Mouse (Mus musculus): ENCODE data around the gene Mex3d. TPM values are rescaled to one million over a fixed set of nuclear protein-coding genes. Genes with fewer than 3 reads are reported as not detected.
A peak's percentile ranks its signal among the peaks of the same experiment; 100 is the strongest.

Gene Mex3d
- polyA plus RNA-seq, 1 experiment = 37.5 TPM

DNA sequence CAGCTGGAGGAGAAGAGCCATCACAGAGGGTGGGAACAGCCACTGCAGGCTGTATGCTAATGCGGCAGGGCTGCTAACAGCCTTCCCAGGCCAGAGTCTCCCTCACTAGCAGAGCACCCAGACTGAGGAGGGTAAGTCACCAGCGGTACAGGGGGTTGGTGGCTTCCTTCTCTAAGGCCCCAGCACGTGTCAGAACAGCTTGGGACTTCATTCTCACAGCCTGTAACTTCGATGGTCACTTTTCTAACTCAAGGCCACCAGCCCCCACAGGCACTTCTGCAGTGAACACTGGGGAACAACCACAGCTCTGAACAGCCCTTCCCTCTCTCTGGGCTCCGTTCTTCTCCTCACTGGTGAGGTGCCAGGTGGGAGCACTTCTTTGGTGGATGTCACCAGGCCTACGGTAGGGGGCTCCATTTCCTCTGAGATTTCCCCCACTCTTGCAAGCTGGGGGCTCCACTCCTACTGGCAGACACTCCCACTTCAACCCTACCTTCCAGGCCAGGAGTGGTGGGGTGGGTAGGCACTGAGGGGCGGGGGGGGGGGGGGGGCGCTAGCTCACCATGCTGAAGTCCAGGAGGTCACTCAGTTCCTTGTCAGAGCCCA lies 43.0 kb upstream of the Mex3d start:
- TF ChIP-seq CTCF (IDR thresholded peaks at IDR 0.05; ENCODE audit: insufficient read depth, low read length) = no peak
- TF ChIP-seq POLR2A (IDR thresholded peaks at IDR 0.05; ENCODE audit: borderline replicate concordance, extremely low read depth, low read depth, low read length) = no peak
- WGBS = 53% methylated on average over 8 of the region's 8 CpGs
- no peak for DNase-seq
- Histone ChIP-seq H3K4me3 (replicated peaks; ENCODE audit: extremely low read depth, low read depth, low read length) (no peak overlapping the region), H3K4me1 (ENCODE audit: control insufficient read depth, insufficient read depth, low read length) (0 out of 2 replicates have a peak, but pooled peaks cover 5% of the 10 kb centered on the region)

DNA sequence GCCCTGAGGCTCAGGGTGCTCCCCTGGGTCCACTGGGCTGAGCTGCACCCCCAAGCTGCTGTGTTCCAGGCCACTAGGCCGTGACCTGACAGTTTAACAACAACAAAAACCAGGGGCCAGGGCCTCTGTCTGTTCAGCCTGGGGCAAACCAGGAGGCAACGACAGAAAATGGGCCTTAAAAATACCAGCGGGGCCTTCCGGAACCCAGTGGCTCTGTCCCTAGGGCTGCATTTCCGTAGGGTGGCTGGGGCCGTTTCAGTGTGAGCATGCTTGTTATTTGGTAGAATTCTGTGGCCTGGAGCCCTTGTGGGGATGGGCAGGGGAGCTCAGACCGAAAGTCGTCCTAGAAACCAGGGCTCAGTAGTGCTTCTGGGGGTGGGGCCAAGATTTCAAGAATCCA lies 42.3 kb upstream of the Mex3d start:
- no peak for DNase-seq
- WGBS = 79% methylated on average over 8 of the region's 8 CpGs
- TF ChIP-seq CTCF (IDR thresholded peaks at IDR 0.05; ENCODE audit: insufficient read depth, low read length) (no peak), POLR2A (IDR thresholded peaks at IDR 0.05; ENCODE audit: borderline replicate concordance, extremely low read depth, low read depth, low read length) (no peak)
- no peak overlapping the region for H3K4me3 ChIP-seq (replicated peaks; ENCODE audit: extremely low read depth, low read depth, low read length)
- H3K4me1 ChIP-seq (ENCODE audit: control insufficient read depth, insufficient read depth, low read length) = 0 out of 2 replicates have a peak, but pooled peaks cover 5% of the 10 kb centered on the region

DNA sequence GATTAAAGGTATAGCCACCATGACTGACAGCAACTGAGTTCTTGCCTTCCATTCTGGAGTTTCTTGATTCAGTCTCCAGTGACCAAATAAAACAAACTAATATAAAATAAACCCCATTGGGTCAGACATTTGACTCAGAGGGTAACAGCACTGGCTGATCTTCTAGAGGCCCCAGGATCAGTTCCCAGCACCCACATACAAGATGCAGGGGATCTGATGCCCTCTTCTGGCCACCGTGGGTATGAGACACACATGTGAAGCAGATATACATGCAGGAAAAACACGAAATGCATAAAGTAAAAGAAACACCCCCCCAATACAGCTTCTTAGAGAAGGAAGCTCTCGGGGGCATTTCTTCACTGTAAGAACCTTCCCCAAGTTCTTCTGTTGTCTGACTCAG lies 37.6 kb upstream of the Mex3d start:
- DNase-seq = no peak
- 92% methylated on average over 3 of the region's 3 CpGs for WGBS
- H3K4me3 ChIP-seq (replicated peaks; ENCODE audit: extremely low read depth, low read depth, low read length) = no peak overlapping the region

DNA sequence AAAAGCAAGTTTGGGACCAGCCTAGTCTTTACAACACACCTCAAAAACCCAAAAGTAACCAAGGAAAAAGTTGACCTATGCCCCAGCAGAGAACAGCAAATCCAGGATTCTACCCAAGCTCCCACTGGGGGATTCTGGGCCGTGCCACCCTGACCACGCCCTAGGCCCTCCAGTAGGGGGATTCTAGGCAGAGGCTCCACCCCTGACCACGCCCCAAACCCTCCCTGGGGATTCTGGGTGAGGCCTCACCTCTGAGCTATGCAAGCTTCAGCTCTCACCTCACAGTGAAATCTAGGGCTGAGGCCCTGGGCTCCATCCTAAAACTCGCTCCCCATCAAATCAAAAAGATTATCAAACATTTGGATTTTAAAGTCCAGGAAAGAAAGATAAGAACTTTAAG lies 36.1 kb upstream of the Mex3d start:
- 40% methylated on average over 4 of the region's 4 CpGs for WGBS
- Histone ChIP-seq H3K4me1 (ENCODE audit: control insufficient read depth, insufficient read depth, low read length) (0 out of 2 replicates have a peak, but pooled peaks cover 2% of the 10 kb centered on the region), H3K4me3 (replicated peaks; ENCODE audit: extremely low read depth, low read depth, low read length) (no peak overlapping the region)
- no peak for TF ChIP-seq CTCF (IDR thresholded peaks at IDR 0.05; ENCODE audit: insufficient read depth, low read length)
- no peak for TF ChIP-seq POLR2A (IDR thresholded peaks at IDR 0.05; ENCODE audit: borderline replicate concordance, extremely low read depth, low read depth, low read length)
- DNase-seq = no peak

More for the DNA sequence above, 37.6 kb upstream of the Mex3d start:
- H3K4me1 ChIP-seq (ENCODE audit: control insufficient read depth, insufficient read depth, low read length) = no peaks in the 10 kb centered on the region
- TF ChIP-seq CTCF (IDR thresholded peaks at IDR 0.05; ENCODE audit: insufficient read depth, low read length) = no peak
- no peak for TF ChIP-seq POLR2A (IDR thresholded peaks at IDR 0.05; ENCODE audit: borderline replicate concordance, extremely low read depth, low read depth, low read length)

DNA sequence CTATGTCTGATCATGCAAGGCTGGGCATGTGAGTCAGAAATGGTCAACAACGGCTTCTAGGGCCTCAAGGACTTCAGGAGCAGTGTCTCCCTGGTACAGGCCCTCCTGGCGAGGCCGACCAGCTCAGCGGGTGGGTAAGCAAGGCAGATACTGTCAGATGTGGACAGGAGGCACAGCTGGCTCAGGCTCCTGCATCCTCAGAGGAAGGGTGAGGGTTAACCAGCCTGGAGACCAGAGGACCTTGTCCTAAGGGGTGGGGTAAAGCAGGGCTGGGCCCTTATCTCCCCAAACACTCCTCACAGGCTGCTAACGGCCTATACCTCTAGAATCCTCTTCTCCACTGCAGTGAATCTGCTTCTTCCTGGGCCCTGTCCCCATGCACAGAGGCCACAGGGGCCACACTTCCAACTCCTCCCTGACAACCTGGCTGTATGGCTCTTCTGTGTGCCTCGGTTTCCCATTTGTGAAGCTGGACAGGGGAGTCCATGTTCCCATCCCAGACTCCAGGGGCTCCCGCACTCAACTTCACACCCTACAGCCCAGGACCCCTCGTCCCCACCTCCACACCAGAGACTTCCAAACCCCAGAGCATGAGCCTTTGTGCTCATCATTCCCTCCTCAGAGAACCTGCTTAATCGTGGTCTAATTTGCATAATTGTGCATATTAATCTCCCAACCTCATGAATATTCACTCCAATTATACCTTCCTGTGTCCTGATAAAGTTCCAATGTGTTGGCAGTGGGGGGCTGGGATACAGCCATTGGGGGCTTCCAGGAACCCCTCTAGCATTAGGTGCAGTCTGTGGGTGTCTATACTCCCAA lies 34.4 kb upstream of the Mex3d start:
- DNase-seq = no peak
- 0 out of 2 replicates have a peak, but pooled peaks cover 4% of the 10 kb centered on the region for H3K4me1 ChIP-seq (ENCODE audit: control insufficient read depth, insufficient read depth, low read length)
- 89% methylated on average over 9 of the region's 9 CpGs for WGBS
- H3K4me3 ChIP-seq (replicated peaks; ENCODE audit: extremely low read depth, low read depth, low read length) = no peak overlapping the region
- TF ChIP-seq CTCF (IDR thresholded peaks at IDR 0.05; ENCODE audit: insufficient read depth, low read length) (no peak), POLR2A (IDR thresholded peaks at IDR 0.05; ENCODE audit: borderline replicate concordance, extremely low read depth, low read depth, low read length) (no peak)

DNA sequence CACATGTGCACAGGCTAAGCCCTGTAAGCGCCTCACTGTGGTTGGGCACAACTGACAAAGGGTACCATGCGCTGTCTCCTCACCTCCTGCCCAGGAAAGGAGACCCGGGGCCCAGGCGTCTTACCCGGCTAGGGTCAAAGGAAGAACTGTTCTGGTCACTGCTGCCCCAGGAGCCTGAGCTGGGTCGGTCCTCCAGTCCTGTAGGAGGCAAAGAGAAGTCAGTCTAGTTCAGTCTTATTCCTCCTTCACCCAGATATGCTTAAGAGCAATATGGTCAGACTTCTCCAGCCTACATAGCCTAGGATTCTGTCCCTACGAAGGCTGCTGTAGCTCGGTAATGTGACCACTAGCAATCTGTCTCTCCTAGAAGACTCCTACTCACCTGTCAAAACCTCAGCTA lies 33.7 kb upstream of the Mex3d start:
- DNase-seq = no peak
- 91% methylated on average over 8 of the region's 8 CpGs for WGBS
- Histone ChIP-seq H3K4me1 (ENCODE audit: control insufficient read depth, insufficient read depth, low read length) (0 out of 2 replicates have a peak, but pooled peaks cover 4% of the 10 kb centered on the region), H3K4me3 (replicated peaks; ENCODE audit: extremely low read depth, low read depth, low read length) (no peak overlapping the region)
- TF ChIP-seq CTCF (IDR thresholded peaks at IDR 0.05; ENCODE audit: insufficient read depth, low read length) (no peak), POLR2A (IDR thresholded peaks at IDR 0.05; ENCODE audit: borderline replicate concordance, extremely low read depth, low read depth, low read length) (no peak)

DNA sequence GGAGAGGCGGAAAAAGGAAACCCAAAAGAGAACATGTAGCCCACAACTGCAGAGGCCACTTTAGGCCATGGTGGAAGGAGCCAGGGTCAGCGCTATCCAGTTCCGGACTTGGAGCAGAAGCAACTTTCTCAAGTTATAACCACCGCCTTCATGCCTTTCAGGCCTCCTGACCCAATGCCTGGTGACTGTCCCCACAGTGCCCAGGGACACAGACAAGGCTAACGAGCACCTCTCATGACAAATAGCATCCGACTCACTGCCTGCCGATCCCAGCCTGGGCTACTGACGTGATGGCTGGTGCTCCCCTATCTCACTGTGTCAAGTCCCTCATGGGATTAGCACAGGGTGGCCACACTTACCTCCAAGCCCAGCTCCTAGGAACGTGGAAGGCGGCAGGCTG lies 33.3 kb upstream of the Mex3d start:
- H3K4me3 ChIP-seq (replicated peaks; ENCODE audit: extremely low read depth, low read depth, low read length) = no peak overlapping the region
- DNase-seq = no peak
- 91% methylated on average over 10 of the region's 10 CpGs for WGBS
- H3K4me1 ChIP-seq (ENCODE audit: control insufficient read depth, insufficient read depth, low read length) = 0 out of 2 replicates have a peak, but pooled peaks cover 4% of the 10 kb centered on the region
- TF ChIP-seq POLR2A (IDR thresholded peaks at IDR 0.05; ENCODE audit: borderline replicate concordance, extremely low read depth, low read depth, low read length) (no peak), CTCF (IDR thresholded peaks at IDR 0.05; ENCODE audit: insufficient read depth, low read length) (no peak)

DNA sequence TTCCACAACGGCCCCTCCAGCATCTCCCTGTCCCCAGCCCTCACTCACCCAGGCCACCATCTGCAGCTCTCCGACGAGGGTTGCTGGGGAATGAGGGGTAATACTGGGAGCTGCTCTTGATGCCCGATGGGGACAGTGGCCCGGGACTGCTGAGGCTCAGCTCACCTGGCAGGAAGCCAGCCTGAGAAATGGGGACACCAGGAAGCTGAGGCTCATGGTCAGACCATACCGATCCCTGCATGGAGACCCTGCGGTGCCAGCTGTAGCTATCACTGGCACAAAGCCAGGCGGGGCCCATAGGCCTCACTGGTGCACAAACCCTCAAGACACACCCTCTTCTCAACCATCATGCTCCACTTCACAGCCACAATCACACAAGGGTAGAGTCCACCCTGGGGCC lies 32.0 kb upstream of the Mex3d start:
- 0 out of 2 replicates have a peak, but pooled peaks cover 4% of the 10 kb centered on the region for H3K4me1 ChIP-seq (ENCODE audit: control insufficient read depth, insufficient read depth, low read length)
- no peak for DNase-seq

DNA sequence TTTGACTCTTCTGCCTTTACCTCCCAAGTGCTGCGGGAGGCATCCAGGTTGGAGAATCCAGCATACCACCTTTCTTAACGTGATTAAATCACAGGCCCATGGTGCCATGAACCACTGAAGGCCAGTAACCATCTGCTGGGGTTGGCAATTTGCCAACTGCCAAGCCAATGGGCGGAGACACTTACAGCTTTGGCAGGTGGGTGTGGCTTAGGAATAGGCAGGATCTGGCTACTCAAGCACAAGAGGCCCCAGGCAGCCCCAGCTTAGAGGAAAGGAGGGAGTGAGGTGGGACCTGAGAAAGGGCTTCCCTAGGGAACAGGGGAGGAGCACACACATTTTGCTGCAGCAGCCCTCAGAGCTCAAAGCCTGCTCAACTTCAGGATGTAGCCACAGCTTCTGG lies 30.9 kb upstream of the Mex3d start:
- WGBS = 47% methylated on average over 3 of the region's 3 CpGs
- H3K4me1 ChIP-seq (ENCODE audit: control insufficient read depth, insufficient read depth, low read length) = 0 out of 2 replicates have a peak, but pooled peaks cover 4% of the 10 kb centered on the region
- DNase-seq = peak; percentile 39
- H3K4me3 ChIP-seq (replicated peaks; ENCODE audit: extremely low read depth, low read depth, low read length) = no peak overlapping the region
- no peak for TF ChIP-seq POLR2A (IDR thresholded peaks at IDR 0.05; ENCODE audit: borderline replicate concordance, extremely low read depth, low read depth, low read length)
- no peak for TF ChIP-seq CTCF (IDR thresholded peaks at IDR 0.05; ENCODE audit: insufficient read depth, low read length)

More for the DNA sequence above, 32.0 kb upstream of the Mex3d start:
- H3K4me3 ChIP-seq (replicated peaks; ENCODE audit: extremely low read depth, low read depth, low read length) = no peak overlapping the region
- TF ChIP-seq CTCF (IDR thresholded peaks at IDR 0.05; ENCODE audit: insufficient read depth, low read length) (no peak), POLR2A (IDR thresholded peaks at IDR 0.05; ENCODE audit: borderline replicate concordance, extremely low read depth, low read depth, low read length) (no peak)
- 73% methylated on average over 8 of the region's 8 CpGs for WGBS

Measured in lung, adult 2 months (tissue).